Mouse (Mus musculus) CH12F3 (cell line): ENCODE results near the gene P2rx1.

ENCODE experiments used
- in situ Hi-C: fragments of 300-500 bp; cut with MboI; formaldehyde crosslinking; loops from 2 replicates; pipeline ENCODE4 v1.14.3; 2020; ENCODE audit warnings: low sequenced_read_pairs

The P2rx1 gene

GRCm38 (mm10) chr11:73059630-73060029 is 60.7 kb downstream of the P2rx1 start:
- in situ Hi-C loops: no loop called here

- in situ Hi-C loops: no loop called here
These were observed 62.5 kb downstream of the P2rx1 start for GRCm38 (mm10) chr11:73061413-73061812.
